Mouse (Mus musculus) MEL (cell line): ENCODE results near the gene Utf1.

Experiments
- CTCF ChIP-seq, 3 experiments: IDR thresholded peaks in 2 of 3; conservative IDR thresholded peaks in 1 of 3; 2 replicates each; pipeline ENCODE4 v1.5.1; 2011 to 2012; ENCODE audit warnings: low read length in 3 of 3, low read depth in 2 of 3, mild to moderate bottlenecking in 2 of 3, improper control_type of control experiment in 1 of 3, inconsistent platforms in 1 of 3, mixed read lengths in 1 of 3, moderate library complexity in 1 of 3; ENCODE audit not compliant: control insufficient read depth in 1 of 3, insufficient read depth in 1 of 3, poor library complexity in 1 of 3, severe bottlenecking in 1 of 3
- MAX ChIP-seq: IDR thresholded peaks from 2 replicates; pipeline ENCODE4 v1.6.1; 2011; ENCODE audit warnings: low read length, improper control_type of control experiment
- MEF2A ChIP-seq: IDR thresholded peaks from 2 replicates; pipeline ENCODE4 v1.6.1; 2014; ENCODE audit warnings: low read depth, mild to moderate bottlenecking, inconsistent platforms, low read length, improper control_type of control experiment; ENCODE audit not compliant: poor library complexity, insufficient replicate concordance, severe bottlenecking; ENCODE audit errors: extremely low read depth
- RCOR1 ChIP-seq: IDR thresholded peaks from 2 replicates; pipeline ENCODE4 v1.6.1; 2012; ENCODE audit warnings: low read depth, mild to moderate bottlenecking, inconsistent platforms, low read length, improper control_type of control experiment
- USF1 ChIP-seq: IDR thresholded peaks from 2 replicates; pipeline ENCODE4 v1.6.1; 2014; ENCODE audit warnings: low read depth, mild to moderate bottlenecking, inconsistent platforms, low read length, improper control_type of control experiment, moderate library complexity

GRCm38 (mm10) chr7:139910204-139910835, 33.3 kb upstream of the Utf1 start:
- TF ChIP-seq RCOR1 (no peak), MAX (no peak), USF1 (no peak), MEF2A (no peak), CTCF (IDR thresholded peaks at IDR 0.05 in 2 of 3, conservative IDR thresholded peaks at IDR 0.05 in 1 of 3; ENCODE audit: control insufficient read depth in 1 of 3, insufficient read depth in 1 of 3, low read depth in 2 of 3, low read length in 3 of 3, poor library complexity in 1 of 3, severe bottlenecking in 1 of 3) (no peak)
